Mouse (Mus musculus) brown adipose tissue, adult 24 weeks (tissue): ENCODE results near the gene Utp6. TPM values are rescaled to one million over a fixed set of nuclear protein-coding genes. Genes with fewer than 3 reads are reported as not detected.

Source experiments
- H3K27ac ChIP-seq: fragments of 200-500 bp; replicated peaks from 2 replicates; pipeline ENCODE4 v1.5.1; 2012; ENCODE audit warnings: low read depth, mild to moderate bottlenecking, low read length
- H3K4me1 ChIP-seq: fragments of 200-500 bp; 2 replicates; pipeline ENCODE4 v1.6.1; 2012; ENCODE audit warnings: low read length, mixed read lengths; ENCODE audit not compliant: control insufficient read depth, insufficient read depth, insufficient read length
- H3K4me3 ChIP-seq: fragments of 200-500 bp; 2 replicates; pipeline ENCODE4 v1.5.1; 2012; ENCODE audit warnings: low read depth, mild to moderate bottlenecking, low read length, moderate library complexity; ENCODE audit not compliant: insufficient read depth
- polyA plus RNA-seq: library from polyadenylated mRNA; stranded (reverse); fragments of >200 nt; gene quantifications from 2 replicates; pipeline ENCODE4 v1.2.4, GENCODE M21; 2012; ENCODE audit not compliant: missing spikeins, insufficient read depth, insufficient read length

The Utp6 gene
- polyA plus RNA-seq, 1 experiment, result 27.0 TPM

- no peak overlapping the region for H3K4me3 ChIP-seq
- H3K27ac ChIP-seq, result no peak overlapping the region
- H3K4me1 ChIP-seq, result no peaks in the 10 kb centered on the region; the same call in 1 of the 2 replicates
Observed at GRCm38 (mm10) chr11:79919685-79920504, 42.3 kb downstream of the Utp6 start.

DNA sequence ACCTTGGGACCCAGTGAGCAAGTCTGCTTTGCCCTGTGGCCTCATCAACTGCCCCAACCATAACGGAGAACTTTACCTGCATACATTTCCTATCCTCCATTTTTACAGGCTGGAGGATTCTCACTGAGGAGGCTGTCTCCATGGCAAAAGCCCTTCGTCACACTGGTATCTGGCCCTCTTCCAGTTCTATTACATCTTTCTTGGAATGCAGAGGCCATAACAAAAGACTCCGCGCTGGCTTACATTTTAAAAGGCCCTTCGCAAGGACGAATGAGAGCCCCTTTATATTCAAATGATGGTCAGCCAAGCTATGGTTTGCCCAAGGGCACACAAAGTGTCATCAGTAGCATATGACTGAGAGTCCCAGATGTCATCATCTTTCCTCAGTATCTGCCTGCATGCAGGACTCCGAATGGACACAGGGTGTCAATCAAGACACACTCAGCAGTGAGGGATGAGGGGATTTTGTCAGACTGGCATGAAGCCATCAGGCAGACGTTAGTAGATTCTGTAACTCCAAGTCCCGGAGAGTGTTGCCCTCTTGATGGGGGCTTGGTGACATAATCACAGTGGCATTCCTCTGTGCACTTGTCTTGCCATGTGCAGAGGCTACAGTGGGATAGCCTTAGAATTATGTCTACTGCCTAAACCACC is 46.4 kb downstream of the Utp6 start:
- H3K4me3 ChIP-seq, result no peak overlapping the region
- H3K4me1 ChIP-seq, result no peaks in the 10 kb centered on the region; the same call in 1 of the 2 replicates
- no peak overlapping the region for H3K27ac ChIP-seq

GRCm38 (mm10) chr11:79908600-79909483 is 53.3 kb downstream of the Utp6 start:
- Histone ChIP-seq H3K4me3 (no peak overlapping the region), H3K27ac (no peak overlapping the region), H3K4me1 (peaks cover 3% of the 10 kb centered on the region)

DNA sequence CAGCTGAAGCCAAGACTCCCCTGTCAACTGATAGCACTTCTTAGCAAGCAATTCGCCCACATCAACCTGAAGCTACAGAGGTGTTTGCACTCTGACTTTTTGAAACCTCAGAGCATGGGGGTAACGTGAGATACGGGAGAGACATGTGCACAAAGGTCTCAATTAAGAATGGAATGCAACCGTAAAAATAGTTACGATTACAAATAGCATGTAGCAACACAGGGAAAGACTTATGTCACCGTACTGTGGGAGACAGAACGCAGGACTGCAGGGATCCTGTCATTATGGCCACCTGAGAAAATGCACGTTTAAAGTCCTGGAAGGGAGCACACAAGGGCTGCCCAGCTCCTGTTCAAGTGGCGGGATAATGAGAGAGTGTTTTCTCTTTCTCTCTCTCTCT is 55.3 kb downstream of the Utp6 start:
- Histone ChIP-seq H3K27ac (no peak overlapping the region), H3K4me3 (no peak overlapping the region), H3K4me1 (peaks cover 3% of the 10 kb centered on the region)

DNA sequence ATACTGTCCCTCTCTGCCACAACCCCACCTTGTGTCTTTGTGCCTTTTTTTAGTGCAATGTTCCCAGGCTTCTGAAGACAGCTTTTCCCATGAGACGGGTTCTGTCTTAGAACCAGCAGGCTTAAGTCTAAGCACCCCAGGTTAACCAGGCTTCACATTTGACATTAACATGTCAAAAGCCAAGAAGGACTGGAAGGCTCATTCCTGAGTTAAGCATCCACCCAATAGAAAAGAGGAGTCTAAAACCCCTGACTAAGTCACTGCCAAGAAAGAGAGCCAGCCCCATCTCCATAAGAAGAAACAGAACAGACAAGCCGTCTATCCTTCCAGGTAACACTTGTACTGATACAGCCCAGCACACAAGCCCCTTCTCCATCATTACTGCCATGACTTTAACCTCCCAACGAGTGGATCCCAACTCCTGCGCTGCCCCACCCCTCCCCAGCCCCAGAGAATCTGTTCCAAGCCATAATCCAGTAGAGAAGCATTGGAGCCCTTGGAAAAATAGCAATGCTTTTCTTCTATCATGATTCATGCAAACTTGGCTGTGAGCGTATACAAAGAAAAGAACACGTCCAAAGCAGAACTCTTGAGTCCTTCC is 59.2 kb downstream of the Utp6 start:
- Histone ChIP-seq H3K4me3 (no peak overlapping the region), H3K27ac (no peak overlapping the region), H3K4me1 (no peaks in the 10 kb centered on the region)

DNA sequence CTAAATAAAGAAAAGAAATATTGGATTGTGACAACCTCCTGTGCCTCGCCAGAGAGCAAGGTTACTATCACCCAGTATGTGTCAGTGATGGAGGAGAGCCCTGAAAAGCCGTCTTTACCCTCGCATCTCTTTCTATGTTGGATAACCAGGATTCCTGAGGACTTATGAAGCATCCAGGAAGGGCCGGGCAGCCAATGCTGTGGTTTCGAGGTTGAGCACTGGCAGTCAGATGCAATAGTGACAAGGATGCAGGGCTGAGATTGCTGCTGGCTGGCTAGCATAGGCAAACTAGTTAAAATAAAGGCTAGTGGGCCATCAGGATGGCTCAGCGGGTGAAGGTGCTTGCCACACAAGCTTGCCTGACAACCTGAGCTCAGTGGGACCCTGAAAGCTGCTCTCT is 61.0 kb downstream of the Utp6 start:
- H3K27ac ChIP-seq, result no peak overlapping the region
- H3K4me1 ChIP-seq, result no peaks in the 10 kb centered on the region

DNA sequence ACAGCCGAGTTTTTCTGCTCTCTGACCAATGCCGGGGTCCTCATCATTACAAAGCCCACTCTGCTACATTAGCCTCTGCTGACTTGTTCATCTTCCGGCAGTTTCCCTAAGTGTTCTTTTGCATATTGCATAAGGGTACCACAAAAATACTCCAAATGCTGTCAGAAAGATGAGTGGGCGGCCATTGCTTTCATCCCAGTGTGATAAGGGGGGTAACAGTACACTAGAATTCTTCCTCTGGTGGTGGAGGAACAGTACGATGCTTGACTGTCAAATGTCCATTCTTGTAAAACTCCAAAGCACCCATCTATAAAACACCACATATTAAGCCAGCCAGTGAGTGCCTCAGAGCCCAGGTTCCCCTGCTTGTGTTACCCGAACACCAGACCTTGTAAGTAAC is 69.9 kb downstream of the Utp6 start:
- 0 out of 2 replicates have a peak, but pooled peaks cover 2% of the 10 kb centered on the region for H3K4me1 ChIP-seq
- H3K4me3 ChIP-seq, result no peak overlapping the region
- no peak overlapping the region for H3K27ac ChIP-seq

More for the DNA sequence above, 61.0 kb downstream of the Utp6 start:
- no peak overlapping the region for H3K4me3 ChIP-seq

GRCm38 (mm10) chr11:79890822-79891221 is 71.4 kb downstream of the Utp6 start:
- peaks cover 9% of the 10 kb centered on the region; the same call in 1 of the 2 replicates for H3K4me1 ChIP-seq
- no peak overlapping the region for H3K4me3 ChIP-seq
- H3K27ac ChIP-seq, result no peak overlapping the region

- Histone ChIP-seq H3K27ac (peak overlapping the region; percentile 36; the same call in 1 of the 2 replicates), H3K4me1 (peaks cover 9% of the 10 kb centered on the region; the same call in 1 of the 2 replicates), H3K4me3 (no peak overlapping the region)
Observed at GRCm38 (mm10) chr11:79886961-79887360, 75.2 kb downstream of the Utp6 start.

GRCm38 (mm10) chr11:79886395-79886794 is 75.8 kb downstream of the Utp6 start:
- Histone ChIP-seq H3K4me3 (no peak overlapping the region), H3K4me1 (peaks cover 9% of the 10 kb centered on the region; the same call in 1 of the 2 replicates), H3K27ac (no peak overlapping the region)

GRCm38 (mm10) chr11:79885713-79886393 is 76.3 kb downstream of the Utp6 start:
- Histone ChIP-seq H3K4me3 (no peak overlapping the region), H3K4me1 (peaks cover 9% of the 10 kb centered on the region; the same call in 1 of the 2 replicates), H3K27ac (no peak overlapping the region)

- Histone ChIP-seq H3K27ac (no peak overlapping the region), H3K4me3 (no peak overlapping the region), H3K4me1 (peaks cover 9% of the 10 kb centered on the region; the same call in 1 of the 2 replicates)
Observed at GRCm38 (mm10) chr11:79884784-79885183, 77.4 kb downstream of the Utp6 start.
